Mouse (Mus musculus) kidney, embryonic 14.5 days (tissue): ENCODE results near the gene Abhd14a. TPM values are rescaled to one million over a fixed set of nuclear protein-coding genes. Genes with fewer than 3 reads are reported as not detected.

Source experiments
- ATAC-seq: fragments of 200-750 bp; cut with Nextera tagmentation; 2 replicates; pipeline ENCODE4 v1.8.0; 2017; ENCODE audit warnings: moderate number of reproducible peaks, mild to moderate bottlenecking, moderate TSS enrichment, moderate library complexity; ENCODE audit not compliant: low FRiP score, low TSS enrichment
- H3K27ac ChIP-seq: fragments of 300-500 bp; sonication (generic); 2 replicates; pipeline ENCODE4 v1.5.1; 2014; ENCODE audit warnings: low read depth, mild to moderate bottlenecking, low read length, moderate library complexity, mixed read lengths
- H3K27me3 ChIP-seq: fragments of 300-500 bp; sonication (generic); 2 replicates; pipeline ENCODE4 v1.6.1; 2014; ENCODE audit warnings: mild to moderate bottlenecking, low read length; ENCODE audit not compliant: control insufficient read depth, insufficient read depth
- H3K36me3 ChIP-seq: fragments of 300-500 bp; sonication (generic); 2 replicates; pipeline ENCODE4 v1.6.1; 2014; ENCODE audit warnings: low read length, mixed read lengths; ENCODE audit not compliant: control insufficient read depth, insufficient read depth
- H3K4me1 ChIP-seq: fragments of 300-500 bp; sonication (generic); 2 replicates; pipeline ENCODE4 v1.6.1; 2014; ENCODE audit warnings: low read length, mixed read lengths; ENCODE audit not compliant: control insufficient read depth, insufficient read depth
- H3K4me2 ChIP-seq: fragments of 300-500 bp; sonication (generic); replicated peaks from 2 replicates; pipeline ENCODE4 v1.6.1; 2014; ENCODE audit warnings: low read depth, mild to moderate bottlenecking, low read length
- H3K4me3 ChIP-seq: fragments of 300-500 bp; sonication (generic); 2 replicates; pipeline ENCODE4 v1.5.1; 2014; ENCODE audit warnings: mild to moderate bottlenecking, low read length
- H3K9ac ChIP-seq: fragments of 300-500 bp; sonication (generic); 2 replicates; pipeline ENCODE4 v1.6.1; 2014; ENCODE audit warnings: low read depth, mild to moderate bottlenecking, low read length, moderate library complexity
- H3K9me3 ChIP-seq: fragments of 300-500 bp; sonication (generic); 2 replicates; pipeline ENCODE4 v1.6.1; 2016; ENCODE audit warnings: low read length; ENCODE audit not compliant: control insufficient read depth
- WGBS: fragments of 180-500 bp; shearing (Covaris S2); extraction: QIAGEN DNeasy Blood & Tissue Kit; methylation state at CpG from one replicate; pipeline ENCODE4 v1.1.7; 2014; 5-methylcytosine and 5-hydroxymethylcytosine counted together
- polyA plus RNA-seq: library from polyadenylated mRNA; unstranded; fragments of >200 nt; fragmentation: Nextera tagmentation; extraction: Ambion mirVana; gene quantifications from 2 replicates; pipeline ENCODE4 v1.2.1, GENCODE M21; 2014

Abhd14a gene
- polyA plus RNA-seq, 1 experiment from 2014 or later, result 58.8 TPM

DNA sequence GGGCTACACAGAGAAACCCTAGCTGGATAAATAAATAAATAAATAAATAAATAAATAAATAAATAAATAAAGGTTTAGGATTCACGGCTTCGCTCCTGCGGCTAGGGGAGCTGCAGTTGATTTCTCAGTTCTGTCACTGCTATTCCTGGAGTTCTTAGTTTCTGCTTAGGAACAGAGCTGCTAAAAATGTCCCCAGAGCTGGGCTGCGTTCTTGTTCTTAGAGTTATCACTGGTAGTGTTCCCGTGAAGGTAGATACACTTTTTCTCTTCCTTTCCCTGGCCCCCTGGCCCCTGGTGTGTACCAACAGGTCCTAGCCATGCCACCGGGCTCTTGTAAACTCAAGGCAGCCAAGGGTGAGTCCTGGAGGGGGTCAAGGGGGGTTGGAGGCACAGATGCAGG, 30.7 kb downstream of the Abhd14a start:
- Histone ChIP-seq H3K4me1 (peaks cover 44% of the 10 kb centered on the region), H3K36me3 (no peaks in the 10 kb centered on the region), H3K4me3 (no peak overlapping the region), H3K27me3 (no peaks in the 10 kb centered on the region), H3K4me2 (no peak overlapping the region), H3K9me3 (no peaks in the 10 kb centered on the region), H3K9ac (no peak overlapping the region), H3K27ac (no peak overlapping the region)
- ATAC-seq, result no peak
- WGBS, result 88% methylated on average over 6 of the region's 6 CpGs

GRCm38 (mm10) chr9:106413606-106414005, 33.9 kb downstream of the Abhd14a start:
- 67% methylated on average over 5 of the region's 5 CpGs for WGBS
- no peak overlapping the region for H3K4me3 ChIP-seq
- no peak for ATAC-seq
- H3K4me1 ChIP-seq, result peaks cover 20% of the 10 kb centered on the region
- H3K9ac ChIP-seq, result no peak overlapping the region
- no peaks in the 10 kb centered on the region for H3K36me3 ChIP-seq
- H3K27me3 ChIP-seq, result no peaks in the 10 kb centered on the region
- no peak overlapping the region for H3K4me2 ChIP-seq
- no peak overlapping the region for H3K27ac ChIP-seq
- H3K9me3 ChIP-seq, result no peaks in the 10 kb centered on the region

GRCm38 (mm10) chr9:106412210-106412609, 35.3 kb downstream of the Abhd14a start:
- Histone ChIP-seq H3K4me3 (no peak overlapping the region), H3K4me1 (0 out of 2 replicates have a peak, but pooled peaks cover 6% of the 10 kb centered on the region), H3K27me3 (no peaks in the 10 kb centered on the region), H3K27ac (no peak overlapping the region), H3K36me3 (no peaks in the 10 kb centered on the region), H3K4me2 (no peak overlapping the region), H3K9ac (no peak overlapping the region), H3K9me3 (no peaks in the 10 kb centered on the region)
- 56% methylated on average over 3 of the region's 3 CpGs for WGBS
- no peak for ATAC-seq

DNA sequence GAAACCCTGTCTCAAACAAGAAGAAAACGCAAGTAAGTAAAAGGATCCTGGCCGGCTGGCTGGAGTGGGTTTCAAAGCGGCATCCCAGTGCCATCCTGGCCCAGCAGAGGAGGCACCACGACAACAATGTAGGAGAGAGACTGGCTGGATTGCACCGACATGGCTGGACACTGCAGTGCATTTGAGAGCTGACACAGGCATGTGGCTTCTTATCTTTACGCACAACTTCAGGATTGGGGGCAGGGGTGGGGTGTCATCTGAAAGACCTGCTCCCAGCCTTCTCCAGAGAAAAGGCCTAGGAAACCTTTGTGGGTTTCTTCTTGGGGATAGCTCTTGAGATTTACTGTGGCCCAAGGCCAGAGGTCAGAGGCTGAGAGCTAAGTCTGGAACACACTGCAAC, 35.7 kb downstream of the Abhd14a start:
- 0 out of 2 replicates have a peak, but pooled peaks cover 10% of the 10 kb centered on the region for H3K4me1 ChIP-seq
- no peaks in the 10 kb centered on the region for H3K9me3 ChIP-seq
- H3K27ac ChIP-seq, result no peak overlapping the region
- no peaks in the 10 kb centered on the region for H3K36me3 ChIP-seq
- no peak overlapping the region for H3K4me3 ChIP-seq
- 38% methylated on average over 6 of the region's 6 CpGs for WGBS
- no peaks in the 10 kb centered on the region for H3K27me3 ChIP-seq
- ATAC-seq, result no peak
- no peak overlapping the region for H3K4me2 ChIP-seq
- no peak overlapping the region for H3K9ac ChIP-seq

- no peak overlapping the region for H3K9ac ChIP-seq
- H3K27ac ChIP-seq, result no peak overlapping the region
- no peaks in the 10 kb centered on the region for H3K36me3 ChIP-seq
- WGBS, result 69% methylated on average over 9 of the region's 9 CpGs
- H3K4me3 ChIP-seq, result no peak overlapping the region
- H3K27me3 ChIP-seq, result no peaks in the 10 kb centered on the region
- H3K4me1 ChIP-seq, result peaks cover 16% of the 10 kb centered on the region; the same call in 1 of the 2 replicates
- ATAC-seq, result no peak
- H3K4me2 ChIP-seq, result no peak overlapping the region
- H3K9me3 ChIP-seq, result no peaks in the 10 kb centered on the region
These were observed 36.3 kb downstream of the Abhd14a start for GRCm38 (mm10) chr9:106411091-106411594.

- H3K4me2 ChIP-seq, result no peak overlapping the region
- H3K36me3 ChIP-seq, result no peaks in the 10 kb centered on the region
- H3K4me1 ChIP-seq, result peaks cover 18% of the 10 kb centered on the region; the same call in 1 of the 2 replicates
- no peak overlapping the region for H3K4me3 ChIP-seq
- H3K27ac ChIP-seq, result no peak overlapping the region
- no peak for ATAC-seq
- H3K9ac ChIP-seq, result no peak overlapping the region
- no peaks in the 10 kb centered on the region for H3K27me3 ChIP-seq
- WGBS, result 63% methylated on average over 2 of the region's 2 CpGs
- H3K9me3 ChIP-seq, result no peaks in the 10 kb centered on the region
These were observed 37.3 kb downstream of the Abhd14a start for GRCm38 (mm10) chr9:106410086-106410650.

GRCm38 (mm10) chr9:106409096-106409495, 38.4 kb downstream of the Abhd14a start:
- over 99% methylated on average over 4 of the region's 4 CpGs for WGBS
- no peak overlapping the region for H3K27ac ChIP-seq
- no peak overlapping the region for H3K9ac ChIP-seq
- H3K36me3 ChIP-seq, result no peaks in the 10 kb centered on the region
- H3K4me3 ChIP-seq, result no peak overlapping the region
- H3K9me3 ChIP-seq, result no peaks in the 10 kb centered on the region
- ATAC-seq, result no peak
- no peaks in the 10 kb centered on the region for H3K27me3 ChIP-seq
- no peak overlapping the region for H3K4me2 ChIP-seq
- H3K4me1 ChIP-seq, result peaks cover 25% of the 10 kb centered on the region; the same call in 1 of the 2 replicates

- 32% methylated on average over 8 of the region's 8 CpGs for WGBS
- H3K36me3 ChIP-seq, result no peaks in the 10 kb centered on the region
- no peak overlapping the region for H3K4me2 ChIP-seq
- H3K27ac ChIP-seq, result no peak overlapping the region; the same call in 1 of the 2 replicates
- peaks cover 19% of the 10 kb centered on the region; the same call in 1 of the 2 replicates for H3K4me1 ChIP-seq
- H3K9me3 ChIP-seq, result no peaks in the 10 kb centered on the region
- no peak overlapping the region for H3K9ac ChIP-seq
- peak; percentile 7; the same call in 1 of the 2 replicates for ATAC-seq
- H3K27me3 ChIP-seq, result no peaks in the 10 kb centered on the region
- no peak overlapping the region for H3K4me3 ChIP-seq
These were observed 40.9 kb downstream of the Abhd14a start for GRCm38 (mm10) chr9:106406443-106407078.

GRCm38 (mm10) chr9:106405275-106405674, 42.2 kb downstream of the Abhd14a start:
- H3K27ac ChIP-seq, result no peak overlapping the region
- H3K9me3 ChIP-seq, result no peaks in the 10 kb centered on the region
- peak; percentile 47; the same call in 1 of the 2 replicates for ATAC-seq
- H3K27me3 ChIP-seq, result no peaks in the 10 kb centered on the region
- H3K9ac ChIP-seq, result no peak overlapping the region
- H3K4me1 ChIP-seq, result peaks cover 19% of the 10 kb centered on the region; the same call in 1 of the 2 replicates
- no peaks in the 10 kb centered on the region for H3K36me3 ChIP-seq
- 14% methylated on average over 6 of the region's 6 CpGs for WGBS
- H3K4me2 ChIP-seq, result no peak overlapping the region
- no peak overlapping the region for H3K4me3 ChIP-seq
